Mouse (Mus musculus): Measurements from ENCODE around the gene B130006D01Rik.
"Not testable (repeated sequence)": the region's sequence is repeated elsewhere in the genome, so short reads cannot be mapped to it uniquely, and the experiment has no call there.

B130006D01Rik gene

DNA sequence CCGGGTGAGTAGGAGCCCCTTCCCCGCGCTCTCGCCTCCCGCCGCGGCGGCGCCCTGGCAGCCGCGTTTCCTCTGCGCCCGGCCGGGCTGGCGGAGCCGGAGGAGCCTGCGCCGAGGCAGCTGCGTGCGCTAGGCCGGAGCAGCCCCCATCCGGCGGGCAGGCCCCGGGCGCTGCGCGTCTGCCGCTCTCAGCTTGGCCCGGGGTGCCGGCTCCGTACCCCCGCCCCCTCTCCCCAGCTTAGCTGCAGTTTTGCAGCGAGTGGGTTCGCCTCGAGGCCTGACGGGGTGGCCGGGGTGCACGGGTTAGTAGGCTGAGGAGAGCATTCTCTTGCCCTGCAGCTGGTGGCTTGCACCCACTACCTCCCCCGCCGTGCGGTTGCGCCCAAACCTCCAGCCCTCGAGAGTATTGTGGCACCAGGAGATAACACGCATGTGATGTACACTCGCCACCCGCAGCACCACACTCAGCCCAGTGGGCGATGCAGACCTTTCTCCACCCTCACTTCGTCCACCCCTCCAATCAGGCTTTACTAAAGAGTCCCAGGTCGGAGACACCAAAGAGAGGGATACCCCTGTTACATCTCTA is 10.1 kb upstream of the B130006D01Rik start:
- DNase-seq (ENCODE audit: low spot score in 2 of 2): peak; percentile 74 to 87

DNA sequence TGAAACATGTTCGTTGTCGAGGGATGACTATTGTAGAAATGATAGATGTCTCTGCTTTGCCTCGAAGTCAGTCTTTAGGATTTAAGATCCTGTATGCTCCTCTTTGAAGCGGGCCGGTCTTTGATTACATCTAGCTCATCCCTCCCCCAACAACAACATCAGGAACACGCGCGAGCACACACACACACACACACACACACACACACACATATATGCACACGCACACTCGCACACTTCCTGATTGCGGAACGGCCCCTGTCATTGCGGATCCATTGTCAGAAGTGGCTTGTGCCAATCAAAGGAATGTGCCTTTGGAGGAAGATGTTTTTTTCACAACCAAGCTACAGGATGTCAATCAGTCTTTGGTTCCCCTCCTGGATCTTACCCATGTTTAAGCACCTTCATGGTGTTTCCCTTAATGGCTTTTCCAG is 9.6 kb upstream of the B130006D01Rik start:
- peak in 1 of 2 experiments; percentile 64 for DNase-seq (ENCODE audit: low spot score in 2 of 2)

DNA sequence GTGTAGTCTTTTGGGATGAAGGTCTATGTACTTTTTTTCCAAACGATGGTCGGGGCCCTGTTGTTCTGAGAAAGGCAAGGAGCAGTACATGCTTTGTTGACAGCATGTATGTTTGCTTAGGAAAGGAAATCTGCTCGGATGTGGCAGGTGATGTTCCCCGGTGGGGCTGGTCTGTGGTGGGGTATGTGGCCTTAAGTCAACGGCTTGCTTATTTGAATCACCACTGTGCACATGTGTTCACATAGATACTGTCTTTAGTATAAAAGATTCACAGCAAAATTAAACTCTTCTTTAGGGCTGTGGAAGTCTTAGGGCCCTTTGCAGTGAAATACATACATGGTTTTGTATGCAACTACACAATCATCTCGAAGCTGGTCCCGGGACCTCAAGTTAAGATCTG is 9.0 kb upstream of the B130006D01Rik start:
- DNase-seq (ENCODE audit: low spot score in 2 of 2): peak in 1 of 2 experiments; percentile 64

DNA sequence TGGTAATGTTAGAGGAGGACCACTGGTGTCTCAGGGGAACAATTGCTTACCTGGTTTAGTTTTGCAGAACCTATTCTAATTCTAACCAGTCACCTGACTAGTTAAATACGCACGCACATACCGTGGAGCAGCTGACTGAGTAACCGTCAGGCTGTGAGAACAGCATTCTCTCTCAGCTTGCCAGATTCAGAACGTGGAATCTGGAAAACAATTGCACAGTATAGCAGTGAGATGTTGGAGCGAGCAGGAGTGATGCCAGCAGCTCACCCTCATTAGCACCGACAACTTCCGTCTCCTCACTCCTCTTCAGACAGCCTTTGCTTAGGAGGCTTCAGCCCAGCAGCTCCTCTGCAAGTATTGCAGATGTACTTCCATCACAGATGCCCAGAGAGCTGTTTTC is 7.3 kb upstream of the B130006D01Rik start:
- no peak for DNase-seq (ENCODE audit: low spot score in 2 of 2)

DNA sequence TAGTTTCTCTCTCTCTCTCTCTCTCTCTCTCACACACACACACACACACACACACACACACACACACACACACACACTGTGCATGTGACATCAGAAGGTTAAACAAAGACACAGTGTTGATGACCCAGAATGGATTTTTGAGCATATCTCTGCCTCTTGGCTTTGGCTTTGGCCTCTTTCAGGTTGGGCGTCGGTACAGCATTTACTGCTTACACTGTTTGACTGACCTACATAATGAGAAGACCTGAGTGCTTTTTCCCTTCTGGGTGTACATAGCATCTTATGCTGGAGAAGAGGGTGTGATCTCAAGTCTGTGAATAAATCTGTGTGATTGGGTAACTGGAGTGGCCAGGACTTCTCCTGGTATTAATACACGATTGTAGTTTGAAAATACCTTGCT is 4.0 kb upstream of the B130006D01Rik start:
- DNase-seq (ENCODE audit: low spot score in 2 of 2): no peak

DNA sequence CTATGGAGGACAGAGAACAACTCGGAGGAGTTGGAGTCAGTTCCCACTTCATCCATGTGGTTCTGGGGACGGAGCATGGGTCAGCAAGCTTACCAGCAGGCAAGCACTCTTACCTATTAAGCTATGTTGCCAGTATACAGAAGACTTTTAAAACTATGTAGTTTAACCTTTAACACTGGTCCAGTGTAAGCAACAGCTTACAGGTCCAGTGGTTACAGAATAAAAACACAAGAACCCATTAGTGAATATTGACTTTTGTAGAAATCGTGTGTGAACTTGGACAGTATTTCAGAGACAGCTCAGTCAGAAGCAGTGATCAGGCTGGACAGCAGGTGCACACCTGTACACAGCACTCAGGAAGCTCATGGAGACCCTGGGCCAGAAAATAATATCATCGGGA is 1.1 kb downstream of the B130006D01Rik start:
- no peak for DNase-seq (ENCODE audit: low spot score in 2 of 2)

DNA sequence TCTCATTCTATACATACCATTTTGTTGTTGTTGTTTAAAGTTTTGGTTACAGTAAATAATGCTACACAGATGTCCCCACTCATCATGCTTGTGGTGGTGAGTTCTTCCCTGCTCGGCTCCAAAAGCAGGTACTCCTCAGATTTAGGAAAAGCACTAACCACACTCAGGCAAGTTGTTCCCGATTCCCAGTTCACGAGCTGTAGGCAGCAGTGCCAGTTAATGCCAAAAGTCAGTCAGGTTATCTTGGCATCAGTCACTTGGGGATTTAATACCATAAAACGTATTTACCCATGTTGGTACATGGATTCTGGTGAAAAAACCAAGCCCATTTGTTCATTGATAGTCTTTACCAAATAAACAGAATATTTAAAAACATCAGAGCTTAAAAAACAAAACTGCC is 2.8 kb downstream of the B130006D01Rik start:
- DNase-seq (ENCODE audit: low spot score in 2 of 2): no peak

DNA sequence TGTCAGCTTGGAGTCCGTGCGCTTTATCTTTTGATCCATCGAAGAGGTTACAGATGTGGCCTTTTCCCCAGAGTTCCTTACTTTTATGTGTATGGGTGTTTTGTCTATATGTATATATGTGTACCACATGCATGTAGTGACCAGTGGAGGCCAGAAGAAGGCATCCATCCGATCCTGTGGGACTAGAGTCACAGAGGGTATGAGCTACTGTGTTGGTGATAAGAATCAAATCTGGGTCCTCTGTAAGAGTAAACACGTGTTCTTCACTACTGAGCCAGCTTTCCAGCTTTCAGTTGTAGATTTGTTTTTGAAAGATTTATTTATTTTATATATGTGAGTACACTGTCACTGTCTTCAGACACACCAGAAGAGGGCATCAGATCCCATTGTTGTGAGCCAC is 4.6 kb downstream of the B130006D01Rik start:
- no peak for DNase-seq (ENCODE audit: low spot score in 2 of 2)

DNA sequence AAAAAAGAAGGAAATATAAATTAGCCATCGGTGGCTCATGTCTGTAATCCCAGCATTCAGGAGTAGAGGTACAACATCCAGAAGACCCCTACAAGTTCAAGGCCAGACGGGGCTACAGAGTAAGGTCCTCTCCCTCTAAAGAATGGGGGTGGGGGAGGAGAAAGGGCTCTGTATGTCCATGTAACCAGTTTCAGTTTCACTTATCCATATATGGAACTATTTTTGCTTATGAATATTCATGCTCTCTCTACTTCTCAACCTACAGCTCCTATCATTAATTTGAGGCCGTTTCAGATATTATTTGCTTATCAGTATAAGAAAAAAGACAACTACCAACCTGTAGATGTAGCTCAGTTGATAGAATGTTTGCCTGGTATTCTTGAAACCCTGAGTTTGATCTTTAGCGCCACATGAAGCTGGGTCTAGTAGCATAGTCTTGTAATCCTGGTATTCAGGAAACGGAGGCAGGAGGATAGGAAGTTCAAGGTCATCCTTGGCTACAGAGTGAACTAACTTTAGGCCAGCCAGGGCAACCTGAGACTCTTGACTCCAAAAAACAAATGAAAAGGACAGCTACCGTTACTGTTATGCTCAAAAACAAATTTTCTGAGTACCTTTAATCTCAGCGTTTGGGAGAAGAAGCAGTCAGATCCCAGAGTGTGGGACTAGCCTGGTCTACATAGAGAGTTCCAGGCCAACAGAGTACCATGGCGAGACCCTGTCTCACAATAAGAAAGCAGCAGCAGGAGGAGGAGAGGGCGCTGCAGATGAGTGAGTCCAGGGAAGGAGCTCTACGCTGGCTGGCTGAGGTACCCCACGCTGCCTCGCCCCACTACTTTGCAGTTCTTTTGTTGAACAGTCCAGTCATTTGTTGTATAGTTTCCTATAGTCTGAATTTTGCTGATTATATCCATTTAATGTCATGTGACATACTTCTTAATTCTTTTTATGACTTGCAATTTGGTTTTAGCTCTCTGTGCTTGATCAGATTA is 5.8 kb downstream of the B130006D01Rik start:
- DNase-seq (ENCODE audit: low spot score in 2 of 2): no peak

DNA sequence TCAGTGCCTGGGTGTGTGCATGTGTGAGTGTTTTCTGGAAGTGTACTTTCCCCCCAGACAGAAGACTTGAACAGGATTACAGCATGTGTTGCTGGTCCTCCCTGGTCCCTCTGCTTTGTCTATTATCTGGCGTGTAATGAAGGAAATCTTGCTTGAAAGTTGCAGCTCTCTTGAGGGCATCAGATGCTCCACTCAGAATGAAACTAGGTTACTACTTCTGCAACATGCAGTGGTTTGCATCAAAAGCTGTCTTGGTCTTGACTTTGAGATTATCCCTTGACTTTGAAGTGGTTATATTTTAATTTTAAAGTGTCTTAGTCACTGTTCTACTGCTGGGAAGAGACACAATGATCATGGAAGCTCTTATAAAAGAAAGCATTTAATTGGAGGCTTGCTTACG is 11.1 kb downstream of the B130006D01Rik start:
- no peak for DNase-seq (ENCODE audit: low spot score in 2 of 2)

DNA sequence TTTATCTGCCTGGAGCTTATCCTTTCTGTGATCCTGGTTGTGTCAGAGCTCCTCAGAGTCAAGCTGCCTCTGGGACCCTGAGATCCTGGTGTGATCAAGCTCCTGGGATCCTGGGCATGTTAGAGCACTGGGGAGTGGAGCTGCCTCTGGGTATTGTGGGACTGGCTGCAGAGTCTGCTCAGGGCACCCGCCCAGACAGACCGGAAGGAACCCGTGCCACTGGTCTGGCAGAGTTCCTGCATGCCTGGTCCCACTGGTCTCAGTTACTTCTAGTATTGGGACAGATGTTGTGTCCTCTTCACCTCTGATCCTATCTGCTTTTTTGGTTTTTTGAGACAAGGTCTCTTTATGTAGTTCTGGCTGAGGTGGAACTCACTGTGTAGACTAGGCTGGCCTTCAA is 14.4 kb downstream of the B130006D01Rik start:
- DNase-seq (ENCODE audit: low spot score in 2 of 2): no peak

DNA sequence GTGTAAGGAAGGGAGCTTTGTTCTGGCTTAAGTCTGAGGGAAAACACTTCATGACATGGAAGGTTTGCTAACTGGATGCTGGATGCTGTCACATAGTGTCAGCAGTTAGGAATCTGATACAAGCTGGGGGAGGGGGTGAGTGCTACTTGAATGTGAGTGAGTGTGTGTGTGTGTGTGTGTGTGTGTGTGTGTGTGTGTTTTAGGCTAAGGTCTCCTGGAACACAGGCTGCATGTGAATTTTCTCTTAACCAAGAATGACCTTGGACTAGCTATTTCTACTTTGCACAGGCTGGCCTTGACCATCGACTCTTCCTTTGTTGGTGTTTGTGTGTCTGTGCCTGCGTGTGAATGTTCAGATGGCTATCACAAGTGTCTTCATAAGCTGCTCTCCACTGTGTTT is 21.1 kb downstream of the B130006D01Rik start:
- DNase-seq (ENCODE audit: low spot score in 2 of 2): no peak

DNA sequence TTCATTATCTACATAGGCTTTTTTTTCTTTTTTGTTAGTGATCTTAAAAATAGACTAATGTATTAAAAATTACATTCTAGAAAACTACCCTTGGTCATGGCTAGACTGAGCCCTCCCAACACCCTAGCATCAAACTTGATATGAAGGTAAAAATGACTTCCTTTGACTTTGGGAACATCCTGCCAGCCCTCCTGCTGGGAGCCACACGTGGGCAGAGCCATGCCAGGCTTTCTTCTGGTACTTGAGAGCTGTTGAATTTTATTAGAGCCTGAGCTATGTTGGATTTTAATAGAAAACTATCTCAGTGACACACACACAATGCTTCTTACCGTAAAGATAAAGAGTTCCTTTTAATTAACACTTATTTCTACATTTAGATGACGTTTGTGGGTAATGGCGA is 23.4 kb downstream of the B130006D01Rik start:
- DNase-seq (ENCODE audit: low spot score in 2 of 2): no peak

DNA sequence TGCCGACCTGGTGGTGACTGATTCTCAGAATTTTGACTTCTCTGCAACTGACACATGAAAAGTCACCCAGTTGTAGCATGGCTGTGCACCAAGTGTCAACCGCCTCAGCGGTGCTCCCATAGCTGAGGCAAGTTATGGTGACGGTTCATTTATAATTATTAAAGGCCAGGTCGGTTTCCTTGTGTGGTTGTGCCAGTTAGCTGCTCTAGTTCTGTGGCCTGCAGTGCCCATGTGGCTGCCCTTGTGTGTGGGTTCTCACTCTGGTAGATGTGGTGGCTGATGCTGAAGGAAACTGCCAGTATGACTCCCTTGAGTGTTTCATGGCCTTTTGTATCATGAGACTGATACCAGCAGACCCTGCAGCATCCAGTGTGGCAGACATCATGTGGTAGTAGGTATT is 24.9 kb downstream of the B130006D01Rik start:
- DNase-seq (ENCODE audit: low spot score in 2 of 2): no peak

DNA sequence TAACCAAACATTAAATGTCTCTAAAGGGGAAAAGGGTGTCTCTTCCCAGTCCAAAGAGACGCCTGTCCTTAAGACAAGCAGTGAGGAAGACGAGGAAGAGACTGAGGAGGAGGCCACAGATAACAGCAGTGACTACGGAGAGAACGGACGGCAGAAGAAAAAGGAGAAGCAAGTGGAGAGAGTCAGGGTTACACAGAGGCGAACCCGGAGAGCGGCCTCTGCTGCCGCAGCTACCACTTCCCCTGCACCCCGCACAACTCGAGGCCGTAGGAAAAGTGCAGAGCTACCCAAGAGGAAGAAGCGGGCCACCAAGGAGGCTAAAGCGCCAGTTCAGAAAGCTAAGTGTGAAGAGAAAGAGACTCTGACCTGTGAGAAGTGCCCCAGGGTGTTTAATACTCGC is 26.2 kb downstream of the B130006D01Rik start:
- no peak for DNase-seq (ENCODE audit: low spot score in 2 of 2)

DNA sequence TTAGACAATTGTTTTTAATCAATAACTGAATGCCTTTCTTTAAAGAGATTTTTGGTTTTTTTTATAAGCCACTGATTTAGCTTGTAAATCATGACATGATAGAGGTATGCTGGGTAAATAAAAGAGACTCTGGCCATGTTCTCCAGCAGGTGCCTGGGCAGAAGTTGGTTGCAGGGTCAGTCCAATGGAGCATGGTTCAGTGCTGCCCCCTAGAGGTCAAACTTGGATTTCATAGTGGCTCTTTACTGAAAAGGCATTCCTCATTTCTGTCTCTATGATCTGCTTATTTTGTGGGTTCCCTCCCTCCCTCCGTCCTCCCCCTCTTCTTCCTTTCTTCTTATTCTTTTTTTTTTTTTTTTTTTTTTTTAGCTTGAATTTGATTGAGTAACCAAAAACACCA is 27.6 kb downstream of the B130006D01Rik start:
- peak; percentile 84 to 94 for DNase-seq (ENCODE audit: low spot score in 2 of 2)

DNA sequence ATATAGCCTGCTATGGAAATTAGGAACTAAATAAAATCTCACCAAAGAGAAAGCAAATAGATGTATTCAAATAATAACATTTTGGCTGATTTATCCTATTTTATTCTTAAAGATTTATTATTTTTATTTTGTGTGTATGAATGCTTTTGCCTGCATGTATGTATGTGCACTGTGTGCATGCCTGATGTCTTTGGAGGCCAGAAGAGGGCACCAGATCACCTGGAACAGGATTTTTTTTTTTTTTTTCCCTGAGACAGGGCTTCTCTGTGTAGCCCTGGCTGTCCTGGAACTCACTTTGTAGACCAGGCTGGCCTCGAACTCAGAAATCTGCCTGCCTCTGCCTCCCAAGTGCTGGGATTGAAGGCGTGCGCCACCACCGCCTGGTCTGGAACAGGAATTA is 31.8 kb downstream of the B130006D01Rik start:
- DNase-seq (ENCODE audit: low spot score in 2 of 2): not testable (repeated sequence)

DNA sequence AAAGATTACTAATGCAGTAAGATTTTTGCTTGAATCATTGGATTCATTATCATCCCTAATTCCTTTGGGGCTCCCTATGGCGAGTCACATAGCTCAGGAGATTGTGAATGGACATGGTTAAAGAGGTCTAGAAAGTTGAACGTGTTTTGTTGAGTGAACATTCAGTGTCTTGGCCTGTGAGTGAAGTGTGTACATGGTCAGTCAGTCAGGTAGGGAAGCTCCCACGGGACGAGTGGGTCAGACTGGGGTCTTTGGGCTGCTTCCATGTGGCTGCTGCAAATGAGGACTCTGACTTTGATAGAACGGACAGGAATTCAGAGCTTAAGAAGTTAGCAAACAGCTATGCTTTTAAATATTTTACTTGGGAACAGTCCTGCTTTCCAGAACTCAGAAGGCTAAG is 37.1 kb downstream of the B130006D01Rik start:
- no peak for DNase-seq (ENCODE audit: low spot score in 2 of 2)

DNA sequence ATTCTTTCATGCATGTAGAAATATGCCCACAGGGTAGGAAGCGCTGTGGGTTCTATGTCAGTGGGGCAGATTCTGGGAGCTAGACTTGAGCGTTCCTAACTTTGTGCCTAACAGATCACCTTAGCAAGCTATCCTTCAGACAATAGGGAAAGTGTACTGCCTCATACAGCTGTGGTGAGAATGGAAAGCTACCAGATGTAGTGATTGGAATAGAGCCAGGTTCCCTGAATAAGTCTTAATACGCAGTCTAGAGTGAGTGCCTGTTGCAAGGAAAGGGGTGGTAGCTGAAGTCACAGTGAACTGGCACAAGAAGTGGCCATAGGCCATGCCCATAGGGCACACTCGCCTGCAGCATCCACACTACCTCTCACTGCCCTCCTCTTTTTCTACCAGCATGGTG is 39.6 kb downstream of the B130006D01Rik start:
- DNase-seq (ENCODE audit: low spot score in 2 of 2): no peak

DNA sequence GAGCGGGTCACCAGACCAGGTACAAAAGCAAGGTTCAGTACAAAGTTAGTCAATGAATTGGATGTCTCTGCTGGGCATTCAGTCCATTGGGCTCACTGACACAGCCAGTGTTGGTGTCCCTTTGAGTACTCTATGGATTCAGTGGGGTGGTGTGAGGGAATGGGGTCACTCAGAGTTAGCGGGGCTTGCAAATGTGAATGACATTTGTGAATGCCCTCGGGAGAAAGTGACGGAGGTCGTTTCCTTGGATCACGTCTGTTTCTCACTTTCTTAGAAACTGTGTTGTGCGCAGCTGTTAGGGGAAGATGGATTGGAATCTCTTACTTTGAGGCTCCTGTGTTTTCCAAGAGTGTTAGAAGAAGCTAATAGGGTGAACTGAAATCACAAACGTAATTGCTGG is 41.4 kb downstream of the B130006D01Rik start:
- DNase-seq (ENCODE audit: low spot score in 2 of 2): no peak

DNA sequence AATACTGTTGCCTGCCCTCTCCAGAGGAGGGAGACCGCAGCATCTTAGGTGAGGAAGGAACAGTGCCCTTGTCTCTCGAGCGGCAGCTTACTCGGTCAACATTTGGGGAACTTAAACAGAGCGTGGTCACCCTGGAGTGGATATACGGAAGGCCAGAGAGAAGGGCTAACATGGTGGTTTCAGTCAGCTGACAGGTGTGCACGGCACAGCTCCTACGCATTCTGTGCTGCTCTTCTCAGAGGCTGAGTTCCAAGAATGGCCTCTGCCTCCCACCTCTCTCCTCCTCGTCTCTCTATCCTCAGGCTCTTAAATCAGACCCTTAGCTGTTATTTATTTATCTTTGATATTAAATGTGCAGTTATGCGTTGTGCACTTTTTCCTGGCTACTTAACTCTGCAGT is 41.9 kb downstream of the B130006D01Rik start:
- DNase-seq (ENCODE audit: low spot score in 2 of 2): no peak

DNA sequence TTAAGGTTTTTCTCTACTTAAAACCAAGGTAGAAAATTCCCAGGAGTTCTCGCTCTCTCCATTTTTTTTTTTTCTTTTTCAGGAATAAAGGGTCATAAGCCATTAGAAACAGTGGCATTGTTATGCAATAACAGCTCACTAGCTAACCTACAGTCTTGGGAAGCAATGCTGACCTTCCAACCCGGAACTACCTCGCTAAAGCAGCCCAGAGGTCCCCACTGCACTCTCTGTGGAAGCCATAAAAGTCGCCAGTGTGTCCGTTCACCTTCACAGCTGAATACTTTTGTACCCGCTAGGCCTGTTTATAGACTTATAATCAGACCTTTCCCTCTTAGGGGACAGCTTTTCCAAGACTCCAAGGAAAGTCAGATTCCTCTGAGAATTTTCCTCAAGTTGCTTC is 44.9 kb downstream of the B130006D01Rik start:
- no peak for DNase-seq (ENCODE audit: low spot score in 2 of 2)

DNA sequence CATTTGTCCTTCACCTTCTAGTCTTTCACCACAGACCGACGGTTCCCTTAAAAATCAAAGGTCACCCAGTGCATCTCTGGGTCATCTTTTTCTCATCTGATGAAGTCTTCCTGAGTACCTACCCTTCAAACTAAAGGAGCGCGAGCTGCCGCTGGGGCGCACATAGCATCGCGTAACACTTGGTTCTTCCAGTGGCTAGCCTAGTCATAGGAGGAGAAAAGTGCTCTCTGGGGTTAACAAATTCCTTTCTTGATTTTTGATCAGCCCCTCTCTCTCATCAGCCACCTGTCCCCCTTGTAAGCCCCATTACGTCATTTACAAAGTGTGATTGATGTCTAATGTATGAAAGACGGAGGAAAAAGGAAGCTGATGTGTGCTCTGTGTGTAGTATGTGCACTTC is 45.8 kb downstream of the B130006D01Rik start:
- no peak for DNase-seq (ENCODE audit: low spot score in 2 of 2)

Data from spleen, postnatal 4 days (tissue).